Mouse (Mus musculus): Measurements from ENCODE around the gene Tfe3. TPM values are rescaled to one million over a fixed set of nuclear protein-coding genes. Genes with fewer than 3 reads are reported as not detected.
A peak's percentile ranks its signal among the peaks of the same experiment; 100 is the strongest.
"Not testable (repeated sequence)": the region's sequence is repeated elsewhere in the genome, so short reads cannot be mapped to it uniquely, and the experiment has no call there.

Tfe3 gene
- polyA plus RNA-seq, 1 experiment = 31.8 TPM

DNA sequence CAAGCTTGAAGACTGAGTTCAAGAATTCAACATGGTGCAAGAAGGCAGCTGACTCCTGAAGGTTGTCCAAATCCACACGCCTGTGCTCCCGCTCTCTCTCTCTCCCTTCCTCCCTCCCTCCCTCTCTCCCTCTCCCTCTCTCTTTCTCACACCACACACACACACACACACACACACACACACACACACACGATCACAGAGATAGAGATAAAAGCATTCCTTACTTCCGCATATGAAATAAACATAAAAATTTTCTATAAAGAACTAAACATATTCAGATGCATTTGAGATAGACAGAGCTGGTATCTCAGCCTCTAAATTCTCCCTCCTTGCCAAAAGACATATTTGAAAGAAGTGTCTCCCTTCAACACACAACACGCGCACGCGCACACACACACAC is 16.9 kb upstream of the Tfe3 start:
- DNase-seq = no peak
- WGBS = 87% methylated on average over 8 of the region's 8 CpGs
- H3K4me3 ChIP-seq (replicated peaks; ENCODE audit: extremely low read depth, low read depth, low read length) = no peak overlapping the region
- H3K4me1 ChIP-seq (ENCODE audit: control insufficient read depth, insufficient read depth, low read length) = no peaks in the 10 kb centered on the region
- TF ChIP-seq POLR2A (IDR thresholded peaks at IDR 0.05; ENCODE audit: borderline replicate concordance, extremely low read depth, low read depth, low read length) (no peak), CTCF (IDR thresholded peaks at IDR 0.05; ENCODE audit: insufficient read depth, low read length) (no peak)

GRCm38 (mm10) chrX:7750432-7751116 is 11.8 kb upstream of the Tfe3 start, which contains the start of gene Ccdc120:
Gene Ccdc120, minus strand, starts transcription at chrX:7750905.
- H3K4me1 ChIP-seq (ENCODE audit: control insufficient read depth, insufficient read depth, low read length) = 0 out of 2 replicates have a peak, but pooled peaks cover 2% of the 10 kb centered on the region
- TF ChIP-seq CTCF (IDR thresholded peaks at IDR 0.05; ENCODE audit: insufficient read depth, low read length) (no peak), POLR2A (IDR thresholded peaks at IDR 0.05; ENCODE audit: borderline replicate concordance, extremely low read depth, low read depth, low read length) (no peak)
- DNase-seq = peak; percentile 39
- WGBS = 20% methylated on average over 56 of the region's 56 CpGs
- H3K4me3 ChIP-seq (replicated peaks; ENCODE audit: extremely low read depth, low read depth, low read length) = peak within 1 kb of the TSS; percentile 62

- 25% methylated on average over 3 of the region's 3 CpGs for WGBS
- H3K4me1 ChIP-seq (ENCODE audit: control insufficient read depth, insufficient read depth, low read length); H3K4me3 ChIP-seq (replicated peaks; ENCODE audit: extremely low read depth, low read depth, low read length); DNase-seq: not testable (repeated sequence)
- TF ChIP-seq CTCF (IDR thresholded peaks at IDR 0.05; ENCODE audit: insufficient read depth, low read length) = 0 out of 2 replicates have a peak, but pooled peaks have one; percentile 1
Observed at GRCm38 (mm10) chrX:7753627-7754026, 8.7 kb upstream of the Tfe3 start.

DNA sequence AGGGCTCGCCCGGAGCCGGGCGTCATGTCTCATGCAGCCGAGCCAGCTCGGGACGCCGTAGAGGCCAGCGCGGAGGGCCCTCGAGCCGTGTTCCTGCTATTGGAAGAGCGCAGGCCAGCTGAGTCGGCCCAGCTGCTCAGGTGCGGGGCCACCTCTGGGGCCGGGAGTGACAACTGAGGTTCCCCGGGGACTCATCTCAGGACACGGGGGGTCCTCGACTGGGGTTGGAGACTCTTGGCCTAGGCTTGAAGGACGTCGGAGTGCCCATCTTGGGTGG is 499 bp downstream of the Tfe3 start:
- TF ChIP-seq POLR2A (IDR thresholded peaks at IDR 0.05; ENCODE audit: borderline replicate concordance, extremely low read depth, low read depth, low read length) = no peak
- TF ChIP-seq CTCF (IDR thresholded peaks at IDR 0.05; ENCODE audit: insufficient read depth, low read length) = no peak
- Histone ChIP-seq H3K4me3 (replicated peaks; ENCODE audit: extremely low read depth, low read depth, low read length) (peak overlapping the region; percentile 95), H3K4me1 (ENCODE audit: control insufficient read depth, insufficient read depth, low read length) (no peaks in the 10 kb centered on the region)
- DNase-seq = no peak
- 26% methylated on average over 21 of the region's 21 CpGs for WGBS

GRCm38 (mm10) chrX:7763631-7764393 is 1.5 kb downstream of the Tfe3 start:
- Histone ChIP-seq H3K4me1 (ENCODE audit: control insufficient read depth, insufficient read depth, low read length) (no peaks in the 10 kb centered on the region), H3K4me3 (replicated peaks; ENCODE audit: extremely low read depth, low read depth, low read length) (peak overlapping the region; percentile 70)
- peak; percentile 39 for DNase-seq
- WGBS = 19% methylated on average over 22 of the region's 22 CpGs
- TF ChIP-seq CTCF (IDR thresholded peaks at IDR 0.05; ENCODE audit: insufficient read depth, low read length) = no peak
- TF ChIP-seq POLR2A (IDR thresholded peaks at IDR 0.05; ENCODE audit: borderline replicate concordance, extremely low read depth, low read depth, low read length) = no peak

- TF ChIP-seq POLR2A (IDR thresholded peaks at IDR 0.05; ENCODE audit: borderline replicate concordance, extremely low read depth, low read depth, low read length) = no peak
- TF ChIP-seq CTCF (IDR thresholded peaks at IDR 0.05; ENCODE audit: insufficient read depth, low read length) = no peak
- DNase-seq = no peak
- 26% methylated on average over 9 of the region's 9 CpGs for WGBS
- no peaks in the 10 kb centered on the region for H3K4me1 ChIP-seq (ENCODE audit: control insufficient read depth, insufficient read depth, low read length)
- no peak overlapping the region for H3K4me3 ChIP-seq (replicated peaks; ENCODE audit: extremely low read depth, low read depth, low read length)
Observed at GRCm38 (mm10) chrX:7764657-7765280, 2.4 kb downstream of the Tfe3 start.

GRCm38 (mm10) chrX:7765281-7765670 is 2.9 kb downstream of the Tfe3 start:
- peak overlapping the region; percentile 56 for H3K4me3 ChIP-seq (replicated peaks; ENCODE audit: extremely low read depth, low read depth, low read length)
- no peaks in the 10 kb centered on the region for H3K4me1 ChIP-seq (ENCODE audit: control insufficient read depth, insufficient read depth, low read length)
- WGBS = 39% methylated on average over 13 of the region's 13 CpGs
- DNase-seq = no peak
- TF ChIP-seq CTCF (IDR thresholded peaks at IDR 0.05; ENCODE audit: insufficient read depth, low read length) (no peak), POLR2A (IDR thresholded peaks at IDR 0.05; ENCODE audit: borderline replicate concordance, extremely low read depth, low read depth, low read length) (no peak)

- Histone ChIP-seq H3K4me3 (replicated peaks; ENCODE audit: extremely low read depth, low read depth, low read length) (peak overlapping the region; percentile 56), H3K4me1 (ENCODE audit: control insufficient read depth, insufficient read depth, low read length) (no peaks in the 10 kb centered on the region)
- peak; percentile 39 for DNase-seq
- TF ChIP-seq POLR2A (IDR thresholded peaks at IDR 0.05; ENCODE audit: borderline replicate concordance, extremely low read depth, low read depth, low read length) (no peak), CTCF (IDR thresholded peaks at IDR 0.05; ENCODE audit: insufficient read depth, low read length) (no peak)
- 23% methylated on average over 11 of the region's 11 CpGs for WGBS
Observed at GRCm38 (mm10) chrX:7765764-7766163, 3.4 kb downstream of the Tfe3 start.

- no peak for DNase-seq
- H3K4me3 ChIP-seq (replicated peaks; ENCODE audit: extremely low read depth, low read depth, low read length) = no peak overlapping the region
- 85% methylated on average over 7 of the region's 7 CpGs for WGBS
- H3K4me1 ChIP-seq (ENCODE audit: control insufficient read depth, insufficient read depth, low read length) = no peaks in the 10 kb centered on the region
- no peak for TF ChIP-seq CTCF (IDR thresholded peaks at IDR 0.05; ENCODE audit: insufficient read depth, low read length)
- TF ChIP-seq POLR2A (IDR thresholded peaks at IDR 0.05; ENCODE audit: borderline replicate concordance, extremely low read depth, low read depth, low read length) = no peak
Observed at GRCm38 (mm10) chrX:7769302-7770017, 7.1 kb downstream of the Tfe3 start.
